Mouse (Mus musculus) thymus, adult 2 months (tissue): ENCODE measurements around the gene Ajuba. TPM values are rescaled to one million over a fixed set of nuclear protein-coding genes. Genes with fewer than 3 reads are reported as not detected.
A peak's percentile ranks its signal among the peaks of the same experiment; 100 is the strongest.

Source experiments
- DNase-seq: peaks from one replicate; pipeline ENCODE4 v3.0.0; 2021
- H3K27ac ChIP-seq: fragments of 200-500 bp; 2 replicates; pipeline ENCODE4 v1.5.1; 2012; ENCODE audit warnings: low read length, control low read depth; ENCODE audit not compliant: control insufficient read depth, insufficient read depth
- H3K27me3 ChIP-seq: fragments of 200-500 bp; 2 replicates; pipeline ENCODE4 v1.6.1; 2012; ENCODE audit warnings: mild to moderate bottlenecking, low read length, moderate library complexity, mixed read lengths; ENCODE audit not compliant: control insufficient read depth, insufficient read depth
- H3K36me3 ChIP-seq: fragments of 200-500 bp; 2 replicates; pipeline ENCODE4 v1.6.1; 2012; ENCODE audit warnings: mild to moderate bottlenecking, low read length, moderate library complexity; ENCODE audit not compliant: control insufficient read depth, insufficient read depth
- H3K4me1 ChIP-seq: fragments of 200-500 bp; replicated peaks from 2 replicates; pipeline ENCODE4 v1.6.1; 2012; ENCODE audit warnings: low read length; ENCODE audit not compliant: control insufficient read depth, insufficient read depth
- H3K4me3 ChIP-seq: fragments of 200-500 bp; 2 replicates; pipeline ENCODE4 v1.5.1; 2012; ENCODE audit warnings: mild to moderate bottlenecking, low read length, control low read depth, moderate library complexity; ENCODE audit not compliant: control insufficient read depth, insufficient read depth
- CTCF ChIP-seq: fragments of 200-500 bp; IDR thresholded peaks from 2 replicates; pipeline ENCODE4 v1.5.1; 2012; ENCODE audit warnings: mild to moderate bottlenecking, control low read depth, low read length, moderate library complexity, borderline replicate concordance; ENCODE audit not compliant: control insufficient read depth, poor library complexity, insufficient read depth; ENCODE audit errors: extremely low read depth
- POLR2A ChIP-seq: fragments of 200-500 bp; IDR thresholded peaks from 2 replicates; pipeline ENCODE4 v1.6.1; 2012; ENCODE audit warnings: mild to moderate bottlenecking, low read length, control low read depth, moderate library complexity; ENCODE audit not compliant: control insufficient read depth, poor library complexity, insufficient read depth; ENCODE audit errors: extremely low read depth
- WGBS: fragments of 180-500 bp; shearing (Covaris S2); methylation state at CpG from one replicate; pipeline ENCODE4 v1.1.7; 2018; 5-methylcytosine and 5-hydroxymethylcytosine counted together
- polyA plus RNA-seq: library from polyadenylated mRNA; depleted of rRNA; stranded (reverse); fragments of >200 nt; gene quantifications from 2 replicates; pipeline ENCODE4 v1.2.3, GENCODE M21; 2012; rRNA removed

The Ajuba gene
- polyA plus RNA-seq = 13.9 and 17.6 TPM in 2 replicates

DNA sequence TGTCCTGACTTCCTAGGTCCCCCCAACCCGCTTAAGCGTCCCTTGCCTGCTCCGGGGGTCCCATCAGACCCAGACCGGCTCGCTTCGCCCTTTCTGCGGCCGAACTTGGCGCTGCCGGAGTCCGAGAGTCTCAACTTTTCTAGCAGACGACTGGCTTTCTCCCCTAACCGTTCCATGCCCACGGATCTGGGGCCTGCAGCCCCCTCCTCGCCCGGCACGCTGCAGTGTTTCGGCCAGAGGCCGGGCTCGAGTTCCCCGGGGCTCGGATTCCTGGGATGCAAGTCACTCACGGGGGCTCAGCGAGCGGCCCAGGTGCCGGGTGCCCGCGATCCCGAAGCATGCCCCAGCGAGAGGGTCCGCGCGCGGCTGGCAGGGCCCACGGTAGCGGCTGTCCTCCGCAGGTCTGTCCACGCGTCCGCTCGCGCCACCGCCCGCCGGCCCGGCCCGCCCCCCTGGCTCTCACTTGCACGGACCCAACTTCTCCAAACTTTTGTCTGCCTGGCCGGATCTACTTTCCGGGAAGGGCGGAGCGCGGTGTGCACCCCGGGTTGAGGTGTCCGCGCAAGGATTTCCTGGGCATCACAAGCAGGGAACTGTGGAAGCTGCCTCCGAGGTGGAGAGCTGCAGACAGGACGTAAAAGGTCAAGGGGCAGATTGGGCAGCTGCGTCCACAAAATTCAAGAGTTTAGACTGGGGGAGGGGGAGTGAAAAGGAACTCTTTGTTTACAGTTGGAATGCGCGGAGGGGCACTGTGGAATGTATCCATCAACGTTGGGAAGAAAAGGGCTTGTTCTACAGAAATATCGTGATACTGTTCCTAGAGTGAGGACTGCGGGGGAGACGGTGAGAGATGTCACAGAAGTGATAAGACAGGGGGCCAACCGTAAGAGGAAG lies at the start of gene Ajuba:
Gene Ajuba, minus strand, starts transcription at position 470 of the 894 bp plus-strand sequence.
- DNase-seq = peak; percentile 42
- H3K27ac ChIP-seq = no peak within 1 kb of the TSS
- peaks cover 21% of the 10 kb centered on the region for H3K27me3 ChIP-seq
- H3K4me3 ChIP-seq = peak within 1 kb of the TSS; percentile 45
- no peak for TF ChIP-seq CTCF
- TF ChIP-seq POLR2A = 0 out of 2 replicates have a peak, but pooled peaks have one; percentile 32
- H3K36me3 ChIP-seq = no peaks in the 10 kb centered on the region
- H3K4me1 ChIP-seq = peaks cover 24% of the 10 kb centered on the region
- 1% methylated on average over 66 of the region's 66 CpGs for WGBS

DNA sequence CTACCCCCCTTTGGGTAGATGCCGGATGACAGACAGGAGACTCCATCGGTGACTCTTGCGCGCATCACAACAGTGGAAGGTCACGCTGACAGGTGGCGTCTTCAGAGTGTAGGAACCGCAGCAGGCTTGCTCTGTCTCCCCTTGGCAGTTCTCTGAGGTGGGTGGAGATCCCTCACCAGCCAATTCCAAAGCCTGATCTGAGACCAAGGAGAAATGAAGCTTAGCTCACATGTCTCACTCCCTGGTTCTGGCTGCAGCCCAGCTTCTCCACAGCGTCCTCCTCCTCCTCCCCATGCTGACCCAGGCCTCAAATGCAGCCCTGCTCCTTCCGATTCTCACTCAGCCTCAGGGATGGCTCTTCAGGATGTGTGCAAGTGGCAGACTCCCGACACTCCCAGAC lies 47.6 kb upstream of the Ajuba start:
- Histone ChIP-seq H3K4me3 (no peak overlapping the region), H3K27ac (no peak overlapping the region), H3K4me1 (no peaks in the 10 kb centered on the region), H3K27me3 (no peaks in the 10 kb centered on the region), H3K36me3 (no peaks in the 10 kb centered on the region)
- no peak for DNase-seq
- WGBS = 91% methylated on average over 10 of the region's 10 CpGs
- TF ChIP-seq CTCF (no peak), POLR2A (no peak)

DNA sequence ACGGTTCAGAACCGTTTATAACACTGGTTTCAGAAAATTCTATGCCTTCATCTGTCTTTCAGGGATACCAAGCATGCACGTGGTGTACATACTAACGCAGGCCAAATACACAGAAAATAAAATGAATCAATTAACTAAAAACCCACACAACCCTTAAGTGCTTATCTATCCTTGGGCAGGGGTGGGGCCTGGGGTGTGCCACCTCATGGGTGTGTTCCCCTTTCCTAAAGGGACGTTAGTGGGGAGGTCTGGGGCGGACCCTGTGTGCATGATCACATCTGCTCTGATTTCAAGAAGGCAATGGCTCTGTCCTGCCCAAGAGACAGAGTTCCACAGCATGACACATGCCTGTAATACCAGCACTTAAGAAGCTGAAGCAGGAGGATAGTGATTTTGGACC lies 46.0 kb upstream of the Ajuba start:
- Histone ChIP-seq H3K4me3 (no peak overlapping the region), H3K27ac (no peak overlapping the region), H3K4me1 (no peaks in the 10 kb centered on the region), H3K36me3 (no peaks in the 10 kb centered on the region), H3K27me3 (no peaks in the 10 kb centered on the region)
- TF ChIP-seq POLR2A (no peak), CTCF (no peak)
- no peak for DNase-seq
- WGBS = 83% methylated on average over 6 of the region's 6 CpGs

DNA sequence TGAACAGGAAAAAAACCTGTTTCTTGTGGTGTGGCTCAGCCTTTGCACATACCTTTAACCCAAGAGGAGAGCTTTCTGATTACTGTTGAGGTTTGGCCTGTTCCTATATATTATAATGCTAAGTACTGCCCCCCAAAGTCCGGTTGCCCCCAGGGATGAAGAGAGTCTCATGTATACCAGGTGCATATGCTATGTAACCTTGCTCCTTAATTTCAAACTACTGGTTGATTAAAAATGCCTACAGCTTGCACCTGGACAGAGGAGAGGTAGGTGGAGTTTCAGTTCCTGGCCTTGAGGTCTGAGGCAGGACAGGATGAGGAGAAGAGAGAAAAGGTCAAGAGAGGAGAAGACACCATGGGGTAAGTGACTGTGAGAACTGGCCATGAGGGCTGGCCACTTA lies 43.8 kb upstream of the Ajuba start, which contains the start of gene Psmb11:
Gene Psmb11, plus strand, starts transcription at position 301 of the 400 bp plus-strand sequence.
- Histone ChIP-seq H3K27ac (no peak within 1 kb of the TSS), H3K4me1 (peaks cover 9% of the 10 kb centered on the region), H3K4me3 (no peak within 1 kb of the TSS), H3K36me3 (no peaks in the 10 kb centered on the region), H3K27me3 (no peaks in the 10 kb centered on the region)
- WGBS = 95% methylated on average over 1 of the region's 1 CpGs
- DNase-seq = no peak
- TF ChIP-seq CTCF (no peak), POLR2A (no peak)

DNA sequence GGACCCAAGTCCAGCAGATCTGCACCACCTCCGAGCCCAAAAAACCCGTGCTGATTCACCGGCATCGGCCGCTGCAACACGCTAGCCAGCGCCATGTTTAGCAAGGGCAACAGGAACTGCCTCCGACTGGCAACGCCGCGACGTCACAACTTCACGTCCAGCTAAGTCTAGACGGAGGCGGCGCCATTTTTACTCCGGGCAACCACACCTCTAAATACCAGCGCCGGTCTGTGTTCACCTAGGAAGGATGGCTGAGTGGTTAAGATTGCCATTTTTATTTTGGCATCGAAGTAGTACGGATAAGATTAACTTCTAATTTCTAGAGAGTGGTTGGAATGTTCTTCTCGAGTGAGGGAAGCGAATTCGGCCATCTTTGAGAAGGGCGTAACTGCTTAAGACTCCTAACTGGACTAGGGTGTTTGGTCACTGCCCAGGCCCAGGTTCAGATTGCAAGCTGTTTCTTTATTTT lies 40.6 kb upstream of the Ajuba start, which contains the start of gene Psmb5:
Gene Psmb5, minus strand, starts transcription at position 126 of the 469 bp plus-strand sequence.
- H3K4me3 ChIP-seq = peak within 1 kb of the TSS; percentile 88
- H3K36me3 ChIP-seq = 0 out of 2 replicates have a peak, but pooled peaks cover 3% of the 10 kb centered on the region
- peaks cover 9% of the 10 kb centered on the region for H3K4me1 ChIP-seq
- DNase-seq = peak; percentile 85
- H3K27ac ChIP-seq = no peak within 1 kb of the TSS
- WGBS = under 1% methylated on average over 25 of the region's 25 CpGs
- TF ChIP-seq POLR2A = no peak
- TF ChIP-seq CTCF = no peak
- H3K27me3 ChIP-seq = no peaks in the 10 kb centered on the region

DNA sequence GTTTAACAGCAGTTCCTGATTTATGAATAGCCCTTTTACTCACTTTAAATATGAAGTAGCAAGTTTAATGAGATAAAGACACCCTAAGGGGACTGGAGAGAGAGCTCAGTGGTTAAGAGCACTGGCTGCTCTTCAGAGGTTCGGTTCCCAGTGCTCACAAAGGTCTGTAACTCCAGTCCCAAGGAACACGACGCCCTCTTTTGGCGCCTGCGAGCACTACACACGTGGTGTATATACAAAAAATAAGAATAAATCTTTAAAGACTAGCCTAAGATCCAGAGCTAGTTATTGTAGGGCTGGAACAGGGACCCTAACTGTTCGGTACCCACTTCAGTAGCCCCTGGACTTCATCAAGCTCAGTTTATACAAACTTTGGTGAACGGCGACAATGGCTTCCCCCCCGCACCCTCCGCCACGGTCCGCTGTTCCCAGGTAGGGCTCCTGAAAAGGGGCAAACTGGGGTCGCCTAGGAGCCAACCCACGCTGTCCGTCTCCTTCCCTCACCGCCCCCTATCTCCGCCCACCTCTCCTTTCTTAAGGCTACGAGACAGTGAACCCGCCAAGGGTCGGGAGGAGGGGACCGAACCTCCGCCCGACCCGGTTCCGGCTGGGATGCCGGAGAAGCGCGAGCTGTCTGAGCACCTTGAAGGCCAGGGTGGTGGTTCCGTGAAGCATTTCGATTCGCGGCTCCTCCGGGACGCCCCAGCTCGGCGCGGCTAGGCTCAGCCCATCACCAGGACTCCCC lies 40.0 kb upstream of the Ajuba start:
- no peak for DNase-seq
- Histone ChIP-seq H3K27ac (no peak overlapping the region), H3K4me3 (peak overlapping the region; percentile 88), H3K27me3 (no peaks in the 10 kb centered on the region), H3K36me3 (peaks cover 6% of the 10 kb centered on the region; the same call in 1 of the 2 replicates), H3K4me1 (peaks cover 9% of the 10 kb centered on the region)
- no peak for TF ChIP-seq CTCF
- TF ChIP-seq POLR2A = no peak
- 2% methylated on average over 38 of the region's 38 CpGs for WGBS
